Mouse (Mus musculus) forebrain, embryonic 10.5 days (tissue): Measurements from ENCODE around the gene Klf2. TPM values are rescaled to one million over a fixed set of nuclear protein-coding genes. Genes with fewer than 3 reads are reported as not detected.

Experiments used
- DNase-seq: peaks from one replicate; pipeline ENCODE4 v3.0.0-alpha.2; 2017; ENCODE audit warnings: low spot score; ENCODE audit errors: extremely low spot score
- H3K27ac ChIP-seq: fragments of 300-500 bp; sonication (generic); 2 replicates; pipeline ENCODE4 v1.5.1; 2016; ENCODE audit warnings: mild to moderate bottlenecking
- H3K27me3 ChIP-seq: fragments of 300-500 bp; sonication (generic); 2 replicates; pipeline ENCODE4 v1.6.1; 2016; ENCODE audit warnings: mild to moderate bottlenecking; ENCODE audit not compliant: poor library complexity, severe bottlenecking
- H3K36me3 ChIP-seq: fragments of 300-500 bp; sonication (generic); replicated peaks from 2 replicates; pipeline ENCODE4 v1.6.1; 2016; ENCODE audit warnings: mild to moderate bottlenecking, moderate library complexity
- H3K4me1 ChIP-seq: fragments of 300-500 bp; sonication (generic); 2 replicates; pipeline ENCODE4 v1.6.1; 2016
- H3K4me3 ChIP-seq: fragments of 300-500 bp; sonication (generic); 2 replicates; pipeline ENCODE4 v1.5.1; 2016; ENCODE audit warnings: mild to moderate bottlenecking, moderate library complexity
- H3K9me3 ChIP-seq: fragments of 300-500 bp; sonication (generic); 2 replicates; pipeline ENCODE4 v1.6.1; 2016; ENCODE audit warnings: mild to moderate bottlenecking, moderate library complexity
- WGBS: fragments of 180-500 bp; shearing (Covaris S2); methylation state at CpG from one replicate; pipeline ENCODE4 v1.1.7; 2016; 5-methylcytosine and 5-hydroxymethylcytosine counted together
- polyA plus RNA-seq: library from polyadenylated mRNA; unstranded; fragments of >200 nt; fragmentation: Nextera tagmentation; extraction: Ambion mirVana; gene quantifications from 2 replicates; pipeline ENCODE4 v1.2.1, GENCODE M21; 2016

Gene Klf2
- polyA plus RNA-seq, 1 experiment from 2014 or later = 2.6 TPM

DNA sequence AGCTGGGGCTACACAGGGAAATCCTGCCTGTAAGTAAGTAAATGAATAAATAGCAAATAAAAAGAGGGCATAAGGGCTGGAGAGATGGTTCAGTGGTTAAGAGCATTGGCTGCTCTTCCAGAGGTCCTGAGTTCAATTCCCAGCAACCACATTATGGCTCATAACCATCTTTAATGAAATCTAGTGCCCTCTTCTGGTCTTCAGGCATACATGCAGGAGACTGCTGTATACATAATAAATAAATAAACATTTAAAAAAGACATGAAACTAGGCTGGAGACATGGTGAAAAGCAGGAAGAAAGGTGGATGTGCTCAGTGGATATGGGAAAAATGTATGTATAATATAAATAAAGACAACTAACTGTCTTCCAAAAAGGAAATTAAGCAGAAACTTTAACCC is 25.5 kb upstream of the Klf2 start:
- Histone ChIP-seq H3K9me3 (no peaks in the 10 kb centered on the region), H3K27me3 (no peaks in the 10 kb centered on the region), H3K4me3 (no peak overlapping the region), H3K27ac (no peak overlapping the region), H3K4me1 (no peaks in the 10 kb centered on the region), H3K36me3 (no peaks in the 10 kb centered on the region)
- no peak for DNase-seq

GRCm38 (mm10) chr8:72295125-72295524 is 23.7 kb upstream of the Klf2 start:
- Histone ChIP-seq H3K36me3 (no peaks in the 10 kb centered on the region), H3K27me3 (no peaks in the 10 kb centered on the region), H3K27ac (0 out of 2 replicates have a peak overlapping the region, but pooled peaks have one; percentile 40), H3K4me3 (no peak overlapping the region), H3K9me3 (no peaks in the 10 kb centered on the region), H3K4me1 (no peaks in the 10 kb centered on the region)
- WGBS = 80% methylated on average over 3 of the region's 3 CpGs
- no peak for DNase-seq

- Histone ChIP-seq H3K27me3 (no peaks in the 10 kb centered on the region), H3K4me1 (no peaks in the 10 kb centered on the region), H3K36me3 (no peaks in the 10 kb centered on the region), H3K27ac (0 out of 2 replicates have a peak overlapping the region, but pooled peaks have one; percentile 40), H3K4me3 (no peak overlapping the region), H3K9me3 (no peaks in the 10 kb centered on the region)
- no peak for DNase-seq
- WGBS = 75% methylated on average over 8 of the region's 8 CpGs
These were observed 23.2 kb upstream of the Klf2 start for GRCm38 (mm10) chr8:72295679-72296078.

GRCm38 (mm10) chr8:72296561-72296960 is 22.3 kb upstream of the Klf2 start:
- no peaks in the 10 kb centered on the region for H3K36me3 ChIP-seq
- WGBS = 93% methylated on average over 8 of the region's 8 CpGs
- no peaks in the 10 kb centered on the region for H3K9me3 ChIP-seq
- H3K27ac ChIP-seq = no peak overlapping the region
- DNase-seq = no peak
- H3K4me3 ChIP-seq = no peak overlapping the region
- H3K4me1 ChIP-seq = no peaks in the 10 kb centered on the region
- no peaks in the 10 kb centered on the region for H3K27me3 ChIP-seq

- H3K9me3 ChIP-seq = no peaks in the 10 kb centered on the region
- 88% methylated on average over 1 of the region's 1 CpGs for WGBS
- H3K4me3 ChIP-seq = no peak overlapping the region
- no peak overlapping the region for H3K27ac ChIP-seq
- H3K36me3 ChIP-seq = no peaks in the 10 kb centered on the region
- no peak for DNase-seq
- no peaks in the 10 kb centered on the region for H3K27me3 ChIP-seq
- no peaks in the 10 kb centered on the region for H3K4me1 ChIP-seq
These were observed 19.9 kb upstream of the Klf2 start for GRCm38 (mm10) chr8:72298928-72299327.

GRCm38 (mm10) chr8:72300654-72301400 is 18.0 kb upstream of the Klf2 start:
- H3K4me3 ChIP-seq = no peak overlapping the region

DNA sequence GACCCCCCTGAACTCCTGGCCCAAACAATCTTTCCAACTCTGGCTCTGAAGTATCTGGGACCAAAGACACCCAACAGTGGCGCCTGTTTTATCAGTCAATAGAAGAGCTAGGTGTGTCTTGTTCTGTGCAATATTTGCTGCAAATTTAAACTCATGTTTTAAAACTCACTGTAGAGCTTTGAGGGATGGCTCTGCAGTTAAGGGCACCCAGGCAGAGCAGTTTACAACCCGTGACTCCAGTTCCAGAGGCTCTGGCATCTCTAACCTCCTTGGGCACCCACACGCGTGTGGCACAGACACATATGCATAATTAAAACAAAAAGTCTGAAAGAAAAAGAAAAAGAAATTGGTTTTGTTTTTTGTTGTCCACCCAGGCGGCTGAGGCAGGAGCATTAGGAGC is 17.3 kb upstream of the Klf2 start:
- no peaks in the 10 kb centered on the region for H3K4me1 ChIP-seq
- H3K9me3 ChIP-seq = no peaks in the 10 kb centered on the region
- DNase-seq = no peak
- H3K36me3 ChIP-seq = no peaks in the 10 kb centered on the region
- H3K27ac ChIP-seq = no peak overlapping the region
- H3K27me3 ChIP-seq = no peaks in the 10 kb centered on the region
- 81% methylated on average over 5 of the region's 5 CpGs for WGBS
- no peak overlapping the region for H3K4me3 ChIP-seq

More at GRCm38 (mm10) chr8:72300654-72301400, 18.0 kb upstream of the Klf2 start:
- no peak overlapping the region for H3K27ac ChIP-seq
- no peaks in the 10 kb centered on the region for H3K4me1 ChIP-seq
- WGBS = 77% methylated on average over 9 of the region's 9 CpGs
- no peak for DNase-seq
- H3K36me3 ChIP-seq = no peaks in the 10 kb centered on the region
- H3K9me3 ChIP-seq = no peaks in the 10 kb centered on the region
- H3K27me3 ChIP-seq = no peaks in the 10 kb centered on the region

DNA sequence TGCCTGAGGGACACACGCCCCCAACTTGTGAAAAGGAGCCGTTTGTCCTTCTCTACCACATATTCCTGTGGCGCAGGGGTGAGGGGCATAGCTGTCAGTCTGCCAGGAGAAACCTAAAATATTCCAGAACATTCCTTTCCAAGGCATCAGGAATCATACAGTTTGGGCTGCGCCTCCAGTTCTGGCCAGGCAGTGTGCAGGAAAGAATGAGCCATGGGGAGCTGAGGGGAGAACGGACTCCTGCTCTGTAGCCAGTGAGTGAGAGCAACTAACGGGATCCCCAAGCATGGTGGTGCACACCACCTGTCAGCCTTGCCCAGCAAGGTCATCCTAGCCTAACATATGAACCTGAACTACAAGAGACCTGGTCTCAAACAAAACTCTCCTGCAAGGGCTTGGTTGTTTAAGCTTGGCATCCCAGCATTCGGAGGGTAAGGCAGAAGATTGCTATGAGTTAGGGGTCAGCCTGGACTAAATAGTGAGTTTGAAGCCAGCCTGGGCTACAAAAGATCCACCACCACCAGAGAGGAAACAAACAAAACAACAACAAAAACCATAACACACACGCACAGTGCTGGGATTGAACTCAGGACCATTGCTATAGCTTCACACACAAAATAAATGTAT is 15.7 kb upstream of the Klf2 start:
- DNase-seq = no peak
- Histone ChIP-seq H3K4me3 (no peak overlapping the region), H3K9me3 (no peaks in the 10 kb centered on the region), H3K36me3 (no peaks in the 10 kb centered on the region), H3K27ac (no peak overlapping the region), H3K27me3 (no peaks in the 10 kb centered on the region), H3K4me1 (no peaks in the 10 kb centered on the region)
- 84% methylated on average over 8 of the region's 8 CpGs for WGBS

DNA sequence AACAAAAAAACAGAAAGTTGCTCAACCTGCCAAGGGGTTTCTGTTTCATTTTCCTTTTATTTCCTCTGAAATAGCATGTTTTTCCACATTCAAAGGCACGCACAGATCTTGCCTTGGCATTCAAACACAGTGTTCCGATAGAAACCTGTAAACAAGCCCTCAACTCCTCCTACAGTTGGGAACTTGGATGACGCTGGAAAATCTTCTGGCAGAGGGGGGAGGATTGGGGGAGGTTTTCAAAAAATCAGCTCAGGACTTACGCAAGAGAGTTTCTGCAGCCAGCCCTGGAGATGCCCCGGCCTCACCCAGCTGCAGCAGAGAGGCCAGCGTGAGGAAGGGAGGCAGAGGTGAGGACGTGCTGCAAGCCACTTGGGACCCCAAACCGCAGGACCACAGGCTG is 15.2 kb upstream of the Klf2 start:
- no peaks in the 10 kb centered on the region for H3K9me3 ChIP-seq
- H3K4me3 ChIP-seq = no peak overlapping the region
- no peak for DNase-seq
- no peaks in the 10 kb centered on the region for H3K36me3 ChIP-seq
- WGBS = 76% methylated on average over 8 of the region's 8 CpGs
- H3K27me3 ChIP-seq = no peaks in the 10 kb centered on the region
- no peak overlapping the region for H3K27ac ChIP-seq
- H3K4me1 ChIP-seq = no peaks in the 10 kb centered on the region

DNA sequence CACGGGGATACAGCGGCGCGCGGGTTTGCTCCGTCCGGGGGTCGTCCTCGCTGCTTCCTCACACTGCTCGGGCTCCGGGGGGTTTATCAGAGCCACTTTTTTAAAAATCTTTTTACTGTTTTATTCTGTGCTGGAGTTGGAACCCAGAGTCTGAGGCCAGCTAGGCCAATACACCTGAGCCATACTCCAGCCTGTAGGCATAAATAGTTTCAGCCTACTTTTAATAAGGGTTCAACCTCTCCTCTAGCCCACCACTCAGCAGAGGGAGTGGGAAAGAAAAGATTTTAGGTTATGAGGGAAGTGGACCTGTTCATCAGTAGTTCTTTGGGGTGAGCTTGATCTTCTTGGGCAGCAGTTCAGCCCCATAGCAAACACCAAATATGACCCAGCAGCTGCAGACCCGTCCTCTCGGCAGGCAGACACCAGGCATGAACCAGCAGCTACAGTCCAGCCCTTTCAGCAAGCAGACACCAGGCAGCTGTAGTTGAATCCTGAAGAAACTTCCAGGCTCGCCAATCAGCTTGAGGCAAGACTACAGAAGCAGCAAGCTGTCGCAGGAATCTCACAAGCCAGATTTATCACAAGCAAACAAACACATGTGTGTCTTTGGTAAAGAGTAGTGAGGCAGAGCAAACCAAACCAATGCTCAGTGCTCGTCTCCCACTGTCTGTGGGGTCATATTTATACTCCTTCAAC is 13.5 kb upstream of the Klf2 start, which contains the start of gene Gm10282:
TSS of gene Gm10282 (minus strand) at position 51 of the 696 bp plus-strand sequence.
- no peaks in the 10 kb centered on the region for H3K27me3 ChIP-seq
- H3K9me3 ChIP-seq = no peaks in the 10 kb centered on the region
- no peak within 1 kb of the TSS for H3K4me3 ChIP-seq
- WGBS = 77% methylated on average over 16 of the region's 16 CpGs
- no peak for DNase-seq
- H3K4me1 ChIP-seq = no peaks in the 10 kb centered on the region
- H3K27ac ChIP-seq = no peak within 1 kb of the TSS
- H3K36me3 ChIP-seq = no peaks in the 10 kb centered on the region

DNA sequence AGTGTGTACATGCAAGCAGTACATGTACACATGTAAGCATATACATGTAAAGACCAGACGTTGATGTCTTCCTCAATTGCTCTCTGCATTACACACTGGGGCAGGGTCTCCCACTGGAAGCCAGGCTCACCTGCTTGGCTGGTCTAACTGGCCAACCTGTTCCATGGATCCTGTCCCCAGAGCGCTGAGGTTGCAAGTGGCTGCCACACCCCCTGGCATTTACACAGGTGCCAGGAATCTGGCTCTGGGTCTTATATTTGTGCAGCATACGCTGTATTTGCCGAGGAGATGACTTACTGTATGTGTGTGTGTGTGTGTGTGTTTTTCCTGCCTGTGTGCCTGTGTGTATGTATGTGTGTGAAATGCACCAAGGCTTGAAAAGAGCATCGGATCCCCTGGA is 11.9 kb upstream of the Klf2 start:
- Histone ChIP-seq H3K36me3 (no peaks in the 10 kb centered on the region), H3K4me3 (no peak overlapping the region), H3K27ac (no peak overlapping the region), H3K27me3 (no peaks in the 10 kb centered on the region), H3K9me3 (no peaks in the 10 kb centered on the region), H3K4me1 (no peaks in the 10 kb centered on the region)
- no peak for DNase-seq
- 89% methylated on average over 5 of the region's 5 CpGs for WGBS

GRCm38 (mm10) chr8:72308276-72308675 is 10.6 kb upstream of the Klf2 start:
- H3K4me1 ChIP-seq = no peaks in the 10 kb centered on the region
- DNase-seq = no peak
- no peaks in the 10 kb centered on the region for H3K36me3 ChIP-seq
- H3K27ac ChIP-seq = no peak overlapping the region
- H3K4me3 ChIP-seq = no peak overlapping the region
- 85% methylated on average over 6 of the region's 6 CpGs for WGBS
- H3K9me3 ChIP-seq = no peaks in the 10 kb centered on the region
- H3K27me3 ChIP-seq = no peaks in the 10 kb centered on the region
